Mouse (Mus musculus) CH12.LX (cell line): ENCODE results near the gene Rbm48. TPM values are rescaled to one million over a fixed set of nuclear protein-coding genes. Genes with fewer than 3 reads are reported as not detected.

Experiments used
- DNase-seq: peaks from one replicate; pipeline ENCODE4 v3.0.0-alpha.2; 2013; ENCODE audit errors: extremely low read depth
- H3K27ac ChIP-seq: 2 replicates; pipeline ENCODE4 v1.5.1; 2012; ENCODE audit warnings: low read depth, mild to moderate bottlenecking, control low read depth, moderate library complexity; ENCODE audit not compliant: insufficient read depth
- H3K27me3 ChIP-seq: replicated peaks from 2 replicates; pipeline ENCODE3; 2012; ENCODE audit warnings: inconsistent platforms
- H3K36me3 ChIP-seq, 2 experiments: replicated peaks in 1 of 2; 2 replicates each; pipeline versions ENCODE3 to v1.6.1; 2012; ENCODE audit warnings: inconsistent platforms in 1 of 2, low read length in 1 of 2, mild to moderate bottlenecking in 1 of 2, mixed read lengths in 1 of 2, moderate library complexity in 1 of 2; ENCODE audit not compliant: control insufficient read depth in 1 of 2, insufficient read depth in 1 of 2
- H3K4me1 ChIP-seq, 2 experiments: 2 replicates each; pipeline ENCODE4 v1.6.1; 2012; ENCODE audit warnings: inconsistent platforms in 1 of 2, moderate library complexity in 1 of 2; ENCODE audit not compliant: insufficient read depth in 2 of 2, control insufficient read depth in 1 of 2
- H3K4me2 ChIP-seq: 2 replicates; pipeline ENCODE4 v1.6.1; 2012; ENCODE audit warnings: low read depth, mild to moderate bottlenecking, control low read depth; ENCODE audit not compliant: poor library complexity, insufficient read depth, severe bottlenecking
- H3K4me3 ChIP-seq, 3 experiments: fragments of 150-350 bp in 1 of 3; sonication (generic) in 1 of 3; replicated peaks in 1 of 3; 2 replicates each; pipeline versions ENCODE3 to v1.5.1; 2011 to 2012; ENCODE audit warnings: low read depth in 2 of 3, low read length in 2 of 3, mild to moderate bottlenecking in 2 of 3, moderate library complexity in 2 of 3, control low read depth in 1 of 3, improper control_type of control experiment in 1 of 3, inconsistent platforms in 1 of 3, mixed read lengths in 1 of 3; ENCODE audit not compliant: poor library complexity in 1 of 3
- H3K79me2 ChIP-seq: replicated peaks from 2 replicates; pipeline ENCODE4 v1.6.1; 2012; ENCODE audit warnings: mild to moderate bottlenecking, moderate library complexity; ENCODE audit not compliant: control insufficient read depth, poor library complexity, insufficient read depth, severe bottlenecking; ENCODE audit errors: extremely low read depth
- H3K9ac ChIP-seq: 2 replicates; pipeline ENCODE4 v1.6.1; 2012; ENCODE audit warnings: low read depth, mild to moderate bottlenecking, control low read depth, moderate library complexity; ENCODE audit not compliant: insufficient read depth
- H3K9me3 ChIP-seq: replicated peaks from 2 replicates; pipeline ENCODE3; 2012; ENCODE audit warnings: low read length, inconsistent platforms, mixed read lengths
- CHD1 ChIP-seq: IDR thresholded peaks from 2 replicates; pipeline ENCODE4 v1.6.1; 2012; ENCODE audit warnings: low read depth, low read length, improper control_type of control experiment, inconsistent platforms
- ELF1 ChIP-seq: IDR thresholded peaks from 2 replicates; pipeline ENCODE4 v1.6.1; 2014; ENCODE audit warnings: low read depth, mild to moderate bottlenecking, inconsistent platforms, low read length, improper control_type of control experiment
- EP300 ChIP-seq: IDR thresholded peaks from 2 replicates; pipeline ENCODE4 v1.6.1; 2011; ENCODE audit warnings: low read length, improper control_type of control experiment
- MAFK ChIP-seq: IDR thresholded peaks from 2 replicates; pipeline ENCODE4 v1.6.1; 2011; ENCODE audit warnings: low read length, improper control_type of control experiment; ENCODE audit not compliant: insufficient replicate concordance
- MEF2A ChIP-seq: IDR thresholded peaks from 2 replicates; pipeline ENCODE4 v1.6.1; 2014; ENCODE audit warnings: low read depth, mild to moderate bottlenecking, inconsistent platforms, low read length, improper control_type of control experiment, borderline replicate concordance
- MYC ChIP-seq: IDR thresholded peaks from 2 replicates; pipeline ENCODE4 v1.6.1; 2011; ENCODE audit warnings: low read depth, mild to moderate bottlenecking, improper control_type of control experiment, low read length
- NELFE ChIP-seq: IDR thresholded peaks from 2 replicates; pipeline ENCODE4 v1.6.1; 2011; ENCODE audit warnings: low read depth, low read length, improper control_type of control experiment
- PAX5 ChIP-seq: IDR thresholded peaks from 2 replicates; pipeline ENCODE4 v1.6.1; 2012; ENCODE audit warnings: low read length, inconsistent platforms, mixed read lengths
- RAD21 ChIP-seq: IDR thresholded peaks from 2 replicates; pipeline ENCODE4 v1.6.1; 2011; ENCODE audit warnings: low read depth, mild to moderate bottlenecking, low read length, improper control_type of control experiment, moderate library complexity
- RCOR1 ChIP-seq: conservative IDR thresholded peaks from 2 replicates; pipeline ENCODE4 v1.6.1; 2012; ENCODE audit warnings: low read depth, mild to moderate bottlenecking, inconsistent platforms, low read length, improper control_type of control experiment
- SMC3 ChIP-seq: IDR thresholded peaks from 2 replicates; pipeline ENCODE4 v1.6.1; 2011; ENCODE audit warnings: low read depth, low read length, improper control_type of control experiment
- USF2 ChIP-seq: conservative IDR thresholded peaks from 2 replicates; pipeline ENCODE4 v1.6.1; 2011; ENCODE audit warnings: low read depth, low read length, improper control_type of control experiment
- dilution Hi-C: fragments of 300-500 bp; cut with MboI; formaldehyde crosslinking; loops from 2 replicates; pipeline ENCODE4 v1.14.3; 2020; ENCODE audit warnings: low sequenced_read_pairs; ENCODE audit not compliant: extremely low pct_unique_long_range_greater_than_20kb, extremely low pct_ligation_motif_present
- in situ Hi-C: fragments of 300-500 bp; cut with MboI; formaldehyde crosslinking; loops from 3 replicates; pipeline ENCODE4 v1.14.3; 2019; ENCODE audit warnings: low sequenced_read_pairs, low pct_ligation_motif_present, low pct_unique_long_range_greater_than_20kb, mixed read lengths
- polyA plus RNA-seq: library from polyadenylated mRNA; unstranded; fragments of >175 nt; gene quantifications from 2 replicates; pipeline ENCODE4 v1.2.1, GENCODE M21; 2012; ENCODE audit warnings: low read depth; ENCODE audit not compliant: insufficient read length
- total RNA-seq, 2 experiments: library from RNA; depleted of rRNA; stranded (reverse); fragments of 300-350 nt in 1 of 2; fragments of >200 nt in 1 of 2; gene quantifications; 2 replicates each; pipeline ENCODE4 v1.2.3; 2012 to 2014

The Rbm48 gene
- total and polyA plus RNA-seq, 3 experiments, result 8.7 to 15.9 (median 14.2) TPM

DNA sequence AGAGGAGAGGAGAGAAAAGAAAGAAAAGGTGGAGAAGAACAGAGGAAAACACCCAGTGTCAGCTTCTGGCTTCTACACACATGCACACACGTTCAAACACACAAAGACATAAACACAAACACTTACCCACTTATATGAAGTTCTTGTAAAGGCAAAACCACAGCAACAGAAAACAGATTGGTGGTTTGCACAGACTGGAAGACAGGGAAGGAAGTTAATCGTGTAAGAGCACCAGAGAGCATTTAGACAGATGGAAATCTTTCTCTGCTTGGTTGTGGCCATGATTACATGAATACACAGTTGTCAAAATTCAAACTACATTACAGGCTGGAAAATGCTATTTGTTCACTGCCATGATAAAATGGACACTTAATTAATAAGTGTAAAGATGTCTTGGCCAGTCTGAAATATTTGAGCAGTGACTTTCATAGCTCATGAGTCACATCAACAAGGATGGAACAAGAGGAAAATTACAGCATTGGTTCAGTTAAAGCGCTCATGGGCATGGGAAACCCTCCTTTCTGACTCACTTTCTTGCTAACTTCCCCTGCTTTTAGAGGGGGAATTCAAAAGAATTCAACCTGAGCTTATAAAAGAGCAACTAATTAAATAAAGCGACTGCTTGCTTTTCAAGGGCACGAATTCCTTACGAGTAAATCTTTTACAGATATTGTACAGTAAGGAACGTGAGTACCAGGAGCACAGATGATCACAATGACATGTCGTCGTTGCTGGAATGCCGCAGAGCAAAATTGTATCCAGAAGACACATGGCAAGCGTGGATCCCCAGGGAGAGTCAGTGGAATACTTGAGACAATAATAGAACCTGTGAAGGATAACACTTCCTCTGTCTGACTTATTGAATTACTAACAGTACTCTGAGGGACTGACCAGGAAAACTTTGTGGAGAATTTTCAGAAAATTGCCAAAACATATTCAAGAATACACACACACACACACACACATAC lies 57.6 kb downstream of the Rbm48 start:
- no peak overlapping the region for H3K27ac ChIP-seq
- H3K4me2 ChIP-seq, result peak overlapping the region; percentile 44; the same call in 1 of the 2 replicates
- H3K36me3 ChIP-seq, result no peaks in the 10 kb centered on the region
- no peak for DNase-seq
- in situ Hi-C loops (no loop called here), dilution Hi-C loops (no loop called here)
- H3K4me1 ChIP-seq, result peaks cover 4 to 5% of the 10 kb centered on the region in 2 experiments; a peak in 2 of 4 replicates
- no peak for TF ChIP-seq SMC3
- TF ChIP-seq RCOR1, result no peak
- no peak for TF ChIP-seq PAX5
- no peak for TF ChIP-seq CHD1
- no peak for TF ChIP-seq MEF2A
- TF ChIP-seq USF2, result no peak
- TF ChIP-seq ELF1, result no peak
- TF ChIP-seq MYC, result no peak
- TF ChIP-seq MAFK, result no peak
- no peak for TF ChIP-seq NELFE
- TF ChIP-seq, all 38 proteins: peak for 0
- Histone ChIP-seq H3K9ac (no peak overlapping the region), H3K4me3 (no peak overlapping the region), H3K9me3 (no peaks in the 10 kb centered on the region), H3K79me2 (no peaks in the 10 kb centered on the region), H3K27me3 (no peaks in the 10 kb centered on the region)

DNA sequence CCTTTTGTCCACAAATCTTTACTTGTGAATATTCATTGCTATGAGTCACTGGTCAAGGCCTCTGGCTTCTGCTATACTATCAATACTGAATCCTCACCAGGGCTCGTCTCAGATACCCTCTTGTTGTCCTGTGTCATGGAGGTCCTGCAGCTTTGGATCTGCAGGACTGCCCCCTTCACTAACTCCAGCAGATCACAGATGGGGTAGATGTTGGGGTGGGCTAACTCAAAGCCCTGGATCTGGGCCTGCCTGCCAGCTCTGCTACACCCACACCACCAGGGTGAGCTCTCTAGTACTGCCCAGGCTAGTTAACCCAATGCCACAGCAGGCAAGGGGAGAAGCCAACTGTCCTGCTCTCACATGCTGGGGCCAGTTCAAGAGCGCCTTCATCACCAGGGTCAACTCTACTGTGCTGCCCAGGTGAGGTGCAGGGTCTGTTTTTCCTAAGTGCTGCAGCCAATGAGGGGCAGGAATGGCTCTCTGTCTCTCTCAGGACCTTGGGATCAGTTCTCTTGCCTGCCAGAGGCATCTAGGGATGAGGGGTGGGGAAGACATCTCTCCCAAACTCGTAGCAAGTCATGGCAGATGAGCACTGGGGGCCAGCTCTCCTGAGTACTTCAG lies 59.7 kb downstream of the Rbm48 start:
- no peak overlapping the region for H3K4me3 ChIP-seq
- TF ChIP-seq EP300 (no peak), RAD21 (no peak)
- peaks cover 0 to 5% of the 10 kb centered on the region in 2 experiments; a peak in 2 of 4 replicates for H3K4me1 ChIP-seq
- no peaks in the 10 kb centered on the region for H3K27me3 ChIP-seq
- H3K4me2 ChIP-seq, result no peak overlapping the region
- no peak overlapping the region for H3K9ac ChIP-seq
- H3K36me3 ChIP-seq, result no peaks in the 10 kb centered on the region
- H3K9me3 ChIP-seq, result no peaks in the 10 kb centered on the region
- dilution Hi-C loops, result no loop called here
- in situ Hi-C loops, result no loop called here
- no peak overlapping the region for H3K27ac ChIP-seq
- no peaks in the 10 kb centered on the region for H3K79me2 ChIP-seq
- no peak for DNase-seq

Other genes starting within 250 kb of the Rbm48 start
- gene Fam133b, start 52.8 kb downstream of the Rbm48 start, total RNA-seq (2012; rRNA removed), result 23.2 and 31.2 TPM in 2 replicates
- gene Fam133b, start 52.8 kb downstream of the Rbm48 start, total RNA-seq (2014; rRNA removed), result 55.9 and 63.0 TPM in 2 replicates
- 66.1 and 70.8 TPM in 2 replicates for gene Fam133b, start 52.8 kb downstream of the Rbm48 start, polyA plus RNA-seq
- gene 1700109H08Rik, start 25.0 kb downstream of the Rbm48 start, total RNA-seq (2012; rRNA removed), result 1.1 and 2.6 TPM in 2 replicates
- 1.4 and 2.6 TPM in 2 replicates for gene 1700109H08Rik, start 25.0 kb downstream of the Rbm48 start, total RNA-seq (2014; rRNA removed)
- gene 1700109H08Rik, start 25.0 kb downstream of the Rbm48 start, polyA plus RNA-seq, result 5.5 and 5.9 TPM in 2 replicates
- 5.8 and 8.4 TPM in 2 replicates for gene Pex1, start 519 bp downstream of the Rbm48 start, total RNA-seq (2012; rRNA removed)
- 10.3 and 11.2 TPM in 2 replicates for gene Pex1, start 519 bp downstream of the Rbm48 start, total RNA-seq (2014; rRNA removed)
- 10.5 and 14.4 TPM in 2 replicates for gene Pex1, start 519 bp downstream of the Rbm48 start, polyA plus RNA-seq
- gene Tmbim7, start 54.6 kb upstream of the Rbm48 start, total RNA-seq (2012; rRNA removed), result not detected in 2 replicates
- not detected in 2 replicates for gene Tmbim7, start 54.6 kb upstream of the Rbm48 start, total RNA-seq (2014; rRNA removed)
- gene Tmbim7, start 54.6 kb upstream of the Rbm48 start, polyA plus RNA-seq, result not detected in 2 replicates
- 51.2 and 58.8 TPM in 2 replicates for gene Gatad1, start 60.6 kb upstream of the Rbm48 start, total RNA-seq (2012; rRNA removed)
- 97.3 and 111 TPM in 2 replicates for gene Gatad1, start 60.6 kb upstream of the Rbm48 start, total RNA-seq (2014; rRNA removed)
- gene Gatad1, start 60.6 kb upstream of the Rbm48 start, polyA plus RNA-seq, result 119 and 133 TPM in 2 replicates
- gene Ankib1, start 206.3 kb upstream of the Rbm48 start, total RNA-seq (2012; rRNA removed), result 13.7 and 16.2 TPM in 2 replicates
- gene Ankib1, start 206.3 kb upstream of the Rbm48 start, total RNA-seq (2014; rRNA removed), result 19.3 and 21.2 TPM in 2 replicates
- gene Ankib1, start 206.3 kb upstream of the Rbm48 start, polyA plus RNA-seq, result 15.8 and 16.6 TPM in 2 replicates
- 24.1 and 24.8 TPM in 2 replicates for gene Krit1, start 206.6 kb upstream of the Rbm48 start, total RNA-seq (2012; rRNA removed)
- 47.4 and 56.1 TPM in 2 replicates for gene Krit1, start 206.6 kb upstream of the Rbm48 start, total RNA-seq (2014; rRNA removed)
- gene Krit1, start 206.6 kb upstream of the Rbm48 start, polyA plus RNA-seq, result 30.7 and 31.2 TPM in 2 replicates
- gene Lrrd1, start 248.6 kb upstream of the Rbm48 start, total RNA-seq (2012; rRNA removed), result not detected in 2 replicates
- gene Lrrd1, start 248.6 kb upstream of the Rbm48 start, total RNA-seq (2014; rRNA removed), result not detected in 2 replicates
- gene Lrrd1, start 248.6 kb upstream of the Rbm48 start, polyA plus RNA-seq, result not detected in 2 replicates